Mouse (Mus musculus): ENCODE measurements around the gene Rasgrp3. TPM values are rescaled to one million over a fixed set of nuclear protein-coding genes. Genes with fewer than 3 reads are reported as not detected.
"Not testable (repeated sequence)": the region's sequence is repeated elsewhere in the genome, so short reads cannot be mapped to it uniquely, and the experiment has no call there.

The Rasgrp3 gene
- polyA plus RNA-seq, 1 experiment from 2014 or later: 32.5 TPM

- Histone ChIP-seq H3K4me2 (no peak overlapping the region), H3K4me3 (no peak overlapping the region), H3K9ac (no peak overlapping the region), H3K36me3 (no peaks in the 10 kb centered on the region), H3K9me3 (no peaks in the 10 kb centered on the region), H3K27me3 (no peaks in the 10 kb centered on the region), H3K27ac (no peak overlapping the region), H3K4me1 (no peaks in the 10 kb centered on the region)
- 76% methylated on average over 14 of the region's 14 CpGs for WGBS
- ATAC-seq (ENCODE audit: borderline replicate concordance, extremely low read depth, low FRiP score, low TSS enrichment): no peak
Observed at GRCm38 (mm10) chr17:75439062-75439461, 3.4 kb downstream of the Rasgrp3 start.

- Histone ChIP-seq H3K9me3 (no peaks in the 10 kb centered on the region), H3K4me3 (no peak overlapping the region), H3K4me2 (no peak overlapping the region), H3K4me1 (no peaks in the 10 kb centered on the region), H3K36me3 (no peaks in the 10 kb centered on the region), H3K27ac (no peak overlapping the region), H3K27me3 (no peaks in the 10 kb centered on the region), H3K9ac (no peak overlapping the region)
- 0 out of 2 replicates have a peak, but pooled peaks have one; percentile 8 for ATAC-seq (ENCODE audit: borderline replicate concordance, extremely low read depth, low FRiP score, low TSS enrichment)
- WGBS: 47% methylated on average over 7 of the region's 7 CpGs
Observed at GRCm38 (mm10) chr17:75440619-75441018, 4.9 kb downstream of the Rasgrp3 start.

- no peak overlapping the region for H3K4me2 ChIP-seq
- peak overlapping the region; percentile 21 for H3K27ac ChIP-seq
Observed at GRCm38 (mm10) chr17:75441260-75441830, 5.6 kb downstream of the Rasgrp3 start.

GRCm38 (mm10) chr17:75442352-75442751 lies 6.7 kb downstream of the Rasgrp3 start:
- H3K9ac ChIP-seq: no peak overlapping the region
- no peaks in the 10 kb centered on the region for H3K9me3 ChIP-seq
- no peak overlapping the region for H3K4me3 ChIP-seq
- H3K36me3 ChIP-seq: no peaks in the 10 kb centered on the region
- ATAC-seq (ENCODE audit: borderline replicate concordance, extremely low read depth, low FRiP score, low TSS enrichment): no peak
- no peaks in the 10 kb centered on the region for H3K4me1 ChIP-seq
- no peak overlapping the region for H3K27ac ChIP-seq
- no peaks in the 10 kb centered on the region for H3K27me3 ChIP-seq
- 93% methylated on average over 7 of the region's 8 CpGs for WGBS
- no peak overlapping the region for H3K4me2 ChIP-seq

More at GRCm38 (mm10) chr17:75441260-75441830, 5.6 kb downstream of the Rasgrp3 start:
- Histone ChIP-seq H3K27me3 (no peaks in the 10 kb centered on the region), H3K9ac (no peak overlapping the region), H3K9me3 (no peaks in the 10 kb centered on the region), H3K4me3 (no peak overlapping the region), H3K4me1 (no peaks in the 10 kb centered on the region), H3K36me3 (no peaks in the 10 kb centered on the region)
- 74% methylated on average over 5 of the region's 5 CpGs for WGBS
- no peak for ATAC-seq (ENCODE audit: borderline replicate concordance, extremely low read depth, low FRiP score, low TSS enrichment)

GRCm38 (mm10) chr17:75443064-75443621 lies 7.4 kb downstream of the Rasgrp3 start:
- Histone ChIP-seq H3K27me3 (no peaks in the 10 kb centered on the region), H3K4me3 (no peak overlapping the region), H3K9ac (no peak overlapping the region), H3K9me3 (no peaks in the 10 kb centered on the region), H3K27ac (no peak overlapping the region), H3K4me1 (no peaks in the 10 kb centered on the region), H3K4me2 (no peak overlapping the region), H3K36me3 (no peaks in the 10 kb centered on the region)
- ATAC-seq (ENCODE audit: borderline replicate concordance, extremely low read depth, low FRiP score, low TSS enrichment): no peak
- 73% methylated on average over 6 of the region's 6 CpGs for WGBS

GRCm38 (mm10) chr17:75448257-75448656 lies 12.6 kb downstream of the Rasgrp3 start:
- WGBS: 88% methylated on average over 3 of the region's 3 CpGs
- ATAC-seq (ENCODE audit: borderline replicate concordance, extremely low read depth, low FRiP score, low TSS enrichment): no peak

GRCm38 (mm10) chr17:75449022-75449421 lies 13.3 kb downstream of the Rasgrp3 start:
- no peak for ATAC-seq (ENCODE audit: borderline replicate concordance, extremely low read depth, low FRiP score, low TSS enrichment)
- no peak overlapping the region for H3K4me2 ChIP-seq
- WGBS: 17% methylated on average over 1 of the region's 1 CpGs
- no peaks in the 10 kb centered on the region for H3K4me1 ChIP-seq
- no peaks in the 10 kb centered on the region for H3K27me3 ChIP-seq
- no peak overlapping the region for H3K9ac ChIP-seq
- H3K36me3 ChIP-seq: no peaks in the 10 kb centered on the region
- H3K27ac ChIP-seq: no peak overlapping the region
- no peak overlapping the region for H3K4me3 ChIP-seq
- no peaks in the 10 kb centered on the region for H3K9me3 ChIP-seq

More at GRCm38 (mm10) chr17:75448257-75448656, 12.6 kb downstream of the Rasgrp3 start:
- Histone ChIP-seq H3K4me1 (no peaks in the 10 kb centered on the region), H3K27me3 (no peaks in the 10 kb centered on the region), H3K27ac (no peak overlapping the region), H3K4me3 (no peak overlapping the region), H3K9me3 (no peaks in the 10 kb centered on the region), H3K4me2 (no peak overlapping the region), H3K36me3 (no peaks in the 10 kb centered on the region), H3K9ac (no peak overlapping the region)

- 73% methylated on average over 4 of the region's 4 CpGs for WGBS
- Histone ChIP-seq H3K36me3 (no peaks in the 10 kb centered on the region), H3K4me1 (no peaks in the 10 kb centered on the region), H3K4me2 (no peak overlapping the region), H3K9ac (no peak overlapping the region), H3K9me3 (no peaks in the 10 kb centered on the region), H3K4me3 (no peak overlapping the region), H3K27me3 (no peaks in the 10 kb centered on the region), H3K27ac (no peak overlapping the region)
- no peak for ATAC-seq (ENCODE audit: borderline replicate concordance, extremely low read depth, low FRiP score, low TSS enrichment)
Observed at GRCm38 (mm10) chr17:75452313-75452712, 16.6 kb downstream of the Rasgrp3 start.

- H3K36me3 ChIP-seq: no peaks in the 10 kb centered on the region
- H3K27me3 ChIP-seq: no peaks in the 10 kb centered on the region
Observed at GRCm38 (mm10) chr17:75453639-75454038, 17.9 kb downstream of the Rasgrp3 start.

GRCm38 (mm10) chr17:75456096-75456495 lies 20.4 kb downstream of the Rasgrp3 start:
- not testable (repeated sequence) for H3K9me3 ChIP-seq; H3K9ac ChIP-seq; H3K4me1 ChIP-seq; H3K36me3 ChIP-seq; H3K4me2 ChIP-seq; H3K4me3 ChIP-seq; H3K27me3 ChIP-seq; H3K27ac ChIP-seq; ATAC-seq (ENCODE audit: borderline replicate concordance, extremely low read depth, low FRiP score, low TSS enrichment)
- WGBS: 89% methylated on average over 9 of the region's 9 CpGs

More at GRCm38 (mm10) chr17:75453639-75454038, 17.9 kb downstream of the Rasgrp3 start:
- Histone ChIP-seq H3K9me3 (no peaks in the 10 kb centered on the region), H3K27ac (no peak overlapping the region), H3K9ac (no peak overlapping the region), H3K4me3 (no peak overlapping the region), H3K4me2 (no peak overlapping the region), H3K4me1 (no peaks in the 10 kb centered on the region)
- ATAC-seq (ENCODE audit: borderline replicate concordance, extremely low read depth, low FRiP score, low TSS enrichment): no peak

GRCm38 (mm10) chr17:75460621-75461020 lies 24.9 kb downstream of the Rasgrp3 start:
- Histone ChIP-seq H3K27ac (no peak overlapping the region), H3K4me2 (no peak overlapping the region), H3K4me3 (no peak overlapping the region), H3K27me3 (no peaks in the 10 kb centered on the region), H3K36me3 (no peaks in the 10 kb centered on the region), H3K9me3 (no peaks in the 10 kb centered on the region), H3K9ac (no peak overlapping the region), H3K4me1 (peaks cover 12% of the 10 kb centered on the region)
- no peak for ATAC-seq (ENCODE audit: borderline replicate concordance, extremely low read depth, low FRiP score, low TSS enrichment)
- 91% methylated on average over 6 of the region's 6 CpGs for WGBS

GRCm38 (mm10) chr17:75461771-75462170 lies 26.1 kb downstream of the Rasgrp3 start:
- H3K4me2 ChIP-seq: no peak overlapping the region
- no peak overlapping the region for H3K27ac ChIP-seq
- H3K9ac ChIP-seq: no peak overlapping the region
- 97% methylated on average over 1 of the region's 1 CpGs for WGBS
- no peaks in the 10 kb centered on the region for H3K27me3 ChIP-seq
- H3K4me1 ChIP-seq: peaks cover 20% of the 10 kb centered on the region
- H3K4me3 ChIP-seq: no peak overlapping the region
- no peaks in the 10 kb centered on the region for H3K36me3 ChIP-seq
- H3K9me3 ChIP-seq: no peaks in the 10 kb centered on the region
- ATAC-seq (ENCODE audit: borderline replicate concordance, extremely low read depth, low FRiP score, low TSS enrichment): no peak
